Mouse (Mus musculus): ENCODE measurements around the gene Nf1.

- TF ChIP-seq CTCF (IDR thresholded peaks at IDR 0.05; ENCODE audit: extremely low read depth, insufficient read depth, insufficient read length, insufficient replicate concordance) (peak; percentile 34; the same call in 1 of the 2 replicates), POLR2A (IDR thresholded peaks at IDR 0.05; ENCODE audit: low read depth, low read length) (no peak)
Observed at GRCm38 (mm10) chr11:79296167-79296566, 43.3 kb upstream of the Nf1 start.
